Mouse (Mus musculus) MEL (cell line): Measurements from ENCODE around the gene Acp4. TPM values are rescaled to one million over a fixed set of nuclear protein-coding genes. Genes with fewer than 3 reads are reported as not detected.
A peak's percentile ranks its signal among the peaks of the same experiment; 100 is the strongest.
"Not testable (repeated sequence)": the region's sequence is repeated elsewhere in the genome, so short reads cannot be mapped to it uniquely, and the experiment has no call there.

Source experiments
- DNase-seq: peaks from one replicate; pipeline ENCODE4 v3.0.0; 2011; ENCODE audit warnings: low read depth, low spot score
- H3K27ac ChIP-seq: 2 replicates; pipeline ENCODE4 v1.5.1; 2012; ENCODE audit warnings: low read depth, mild to moderate bottlenecking, control low read depth, low read length, moderate library complexity; ENCODE audit not compliant: control insufficient read depth
- H3K27me3 ChIP-seq, 2 experiments: fragments of 150-350 bp in 1 of 2; sonication (generic) in 1 of 2; 2 replicates each; pipeline ENCODE4 v1.6.1; 2012; ENCODE audit warnings: low read length in 2 of 2, mild to moderate bottlenecking in 2 of 2, improper control_type of control experiment in 1 of 2, moderate library complexity in 1 of 2; ENCODE audit not compliant: insufficient read depth in 2 of 2, control insufficient read depth in 1 of 2
- H3K36me3 ChIP-seq, 2 experiments: 2 replicates each; pipeline ENCODE4 v1.6.1; 2012 to 2014; ENCODE audit warnings: low read length in 2 of 2, improper control_type of control experiment in 1 of 2, inconsistent platforms in 1 of 2, mild to moderate bottlenecking in 1 of 2; ENCODE audit not compliant: insufficient read depth in 2 of 2, control insufficient read depth in 1 of 2
- H3K4me1 ChIP-seq, 2 experiments: fragments of 150-350 bp in 1 of 2; sonication (generic) in 1 of 2; 2 replicates each; pipeline ENCODE4 v1.6.1; 2012; ENCODE audit warnings: low read length in 2 of 2, improper control_type of control experiment in 1 of 2, mild to moderate bottlenecking in 1 of 2; ENCODE audit not compliant: insufficient read depth in 2 of 2, control insufficient read depth in 1 of 2
- H3K4me3 ChIP-seq, 2 experiments: fragments of 150-350 bp in 1 of 2; sonication (generic) in 1 of 2; 2 replicates each; pipeline ENCODE4 v1.5.1; 2012; ENCODE audit warnings: low read depth in 2 of 2, low read length in 2 of 2, mild to moderate bottlenecking in 2 of 2, moderate library complexity in 2 of 2, control low read depth in 1 of 2, improper control_type of control experiment in 1 of 2; ENCODE audit not compliant: control insufficient read depth in 1 of 2, insufficient read depth in 1 of 2
- H3K79me2 ChIP-seq: 2 replicates; pipeline ENCODE4 v1.6.1; 2012; ENCODE audit warnings: mild to moderate bottlenecking, low read length, moderate library complexity; ENCODE audit not compliant: control insufficient read depth, poor library complexity, insufficient read depth
- H3K9ac ChIP-seq: 2 replicates; pipeline ENCODE4 v1.6.1; 2012; ENCODE audit warnings: low read depth, mild to moderate bottlenecking, control low read depth, low read length, moderate library complexity; ENCODE audit not compliant: control insufficient read depth, poor library complexity, severe bottlenecking
- H3K9me3 ChIP-seq: fragments of 150-350 bp; sonication (generic); replicated peaks from 2 replicates; pipeline ENCODE4 v1.6.1; 2012; ENCODE audit warnings: mild to moderate bottlenecking, low read length, improper control_type of control experiment, moderate library complexity; ENCODE audit not compliant: insufficient read depth
- BHLHE40 ChIP-seq: IDR thresholded peaks from 2 replicates; pipeline ENCODE4 v1.6.1; 2012; ENCODE audit warnings: low read depth, mild to moderate bottlenecking, inconsistent platforms, low read length, improper control_type of control experiment, borderline replicate concordance
- CTCF ChIP-seq, 3 experiments: IDR thresholded peaks in 2 of 3; conservative IDR thresholded peaks in 1 of 3; 2 replicates each; pipeline ENCODE4 v1.5.1; 2011 to 2012; ENCODE audit warnings: low read length in 3 of 3, low read depth in 2 of 3, mild to moderate bottlenecking in 2 of 3, improper control_type of control experiment in 1 of 3, inconsistent platforms in 1 of 3, mixed read lengths in 1 of 3, moderate library complexity in 1 of 3; ENCODE audit not compliant: control insufficient read depth in 1 of 3, insufficient read depth in 1 of 3, poor library complexity in 1 of 3, severe bottlenecking in 1 of 3
- EP300 ChIP-seq, 2 experiments: IDR thresholded peaks; 2 replicates each; pipeline ENCODE4 v1.6.1; 2011; ENCODE audit warnings: improper control_type of control experiment in 2 of 2, low read length in 2 of 2, low read depth in 1 of 2, mild to moderate bottlenecking in 1 of 2
- ETS1 ChIP-seq: IDR thresholded peaks from 2 replicates; pipeline ENCODE4 v1.6.1; 2012; ENCODE audit warnings: low read depth, mild to moderate bottlenecking, inconsistent platforms, low read length, improper control_type of control experiment, moderate library complexity
- GABPA ChIP-seq: IDR thresholded peaks from 2 replicates; pipeline ENCODE4 v1.6.1; 2012; ENCODE audit warnings: low read depth, mild to moderate bottlenecking, inconsistent platforms, low read length, improper control_type of control experiment, moderate library complexity
- GATA1 ChIP-seq: IDR thresholded peaks from 2 replicates; pipeline ENCODE4 v1.6.1; 2011; ENCODE audit warnings: low read depth, low read length, improper control_type of control experiment
- KAT2A ChIP-seq: conservative IDR thresholded peaks from 2 replicates; pipeline ENCODE4 v1.6.1; 2012; ENCODE audit warnings: low read depth, low read length, improper control_type of control experiment, inconsistent platforms
- MAFK ChIP-seq: IDR thresholded peaks from 2 replicates; pipeline ENCODE4 v1.6.1; 2011; ENCODE audit warnings: low read depth, mild to moderate bottlenecking, low read length, improper control_type of control experiment, borderline replicate concordance
- MAZ ChIP-seq: IDR thresholded peaks from 2 replicates; pipeline ENCODE4 v1.6.1; 2012; ENCODE audit warnings: low read depth, mild to moderate bottlenecking, inconsistent platforms, low read length, improper control_type of control experiment
- MXI1 ChIP-seq: IDR thresholded peaks from 2 replicates; pipeline ENCODE4 v1.6.1; 2011; ENCODE audit warnings: mild to moderate bottlenecking, low read depth, low read length, improper control_type of control experiment
- POLR2AphosphoS2 ChIP-seq: IDR thresholded peaks from 2 replicates; pipeline ENCODE4 v1.6.1; 2011; ENCODE audit warnings: low read length, improper control_type of control experiment
- POLR2AphosphoS5 ChIP-seq: IDR thresholded peaks from 2 replicates; pipeline ENCODE4 v1.6.1; 2012; ENCODE audit warnings: low read depth, borderline replicate concordance, mild to moderate bottlenecking, inconsistent platforms, low read length, moderate library complexity, mixed read lengths
- TBP ChIP-seq: IDR thresholded peaks from 2 replicates; pipeline ENCODE4 v1.8.0; 2011; ENCODE audit warnings: low read depth, low read length, improper control_type of control experiment
- TCF12 ChIP-seq: IDR thresholded peaks from 2 replicates; pipeline ENCODE4 v1.6.1; 2014; ENCODE audit warnings: low read depth, mild to moderate bottlenecking, inconsistent platforms, low read length, improper control_type of control experiment, moderate library complexity
- USF2 ChIP-seq, 2 experiments: IDR thresholded peaks; 2 replicates each; pipeline ENCODE4 v1.6.1; 2011 to 2012; ENCODE audit warnings: improper control_type of control experiment in 2 of 2, low read length in 2 of 2, borderline replicate concordance in 1 of 2, inconsistent platforms in 1 of 2, low read depth in 1 of 2, mild to moderate bottlenecking in 1 of 2; ENCODE audit not compliant: insufficient read depth in 1 of 2
- ZNF384 ChIP-seq: IDR thresholded peaks from 2 replicates; pipeline ENCODE4 v1.6.1; 2012; ENCODE audit warnings: low read depth, mild to moderate bottlenecking, inconsistent platforms, low read length, improper control_type of control experiment
- polyA plus RNA-seq, 2 experiments: library from polyadenylated mRNA; stranded (reverse) in 1 of 2; unstranded in 1 of 2; fragments of >175 nt in 1 of 2; fragments of >200 nt in 1 of 2; gene quantifications; 2 replicates each; pipeline versions ENCODE4 v1.2.1 to v1.2.4; 2012; ENCODE audit warnings: low replicate concordance in 2 of 2, low read depth in 1 of 2; ENCODE audit not compliant: insufficient read length in 2 of 2, insufficient read depth in 1 of 2, missing spikeins in 1 of 2
- total RNA-seq: library from RNA; depleted of rRNA; stranded (reverse); fragments of 300-350 nt; gene quantifications from 2 replicates; pipeline ENCODE4 v1.2.3, GENCODE M21; 2012

Gene Acp4
- total and polyA plus RNA-seq, 3 experiments = 0.12 to 0.14 TPM; not detected in 1

DNA sequence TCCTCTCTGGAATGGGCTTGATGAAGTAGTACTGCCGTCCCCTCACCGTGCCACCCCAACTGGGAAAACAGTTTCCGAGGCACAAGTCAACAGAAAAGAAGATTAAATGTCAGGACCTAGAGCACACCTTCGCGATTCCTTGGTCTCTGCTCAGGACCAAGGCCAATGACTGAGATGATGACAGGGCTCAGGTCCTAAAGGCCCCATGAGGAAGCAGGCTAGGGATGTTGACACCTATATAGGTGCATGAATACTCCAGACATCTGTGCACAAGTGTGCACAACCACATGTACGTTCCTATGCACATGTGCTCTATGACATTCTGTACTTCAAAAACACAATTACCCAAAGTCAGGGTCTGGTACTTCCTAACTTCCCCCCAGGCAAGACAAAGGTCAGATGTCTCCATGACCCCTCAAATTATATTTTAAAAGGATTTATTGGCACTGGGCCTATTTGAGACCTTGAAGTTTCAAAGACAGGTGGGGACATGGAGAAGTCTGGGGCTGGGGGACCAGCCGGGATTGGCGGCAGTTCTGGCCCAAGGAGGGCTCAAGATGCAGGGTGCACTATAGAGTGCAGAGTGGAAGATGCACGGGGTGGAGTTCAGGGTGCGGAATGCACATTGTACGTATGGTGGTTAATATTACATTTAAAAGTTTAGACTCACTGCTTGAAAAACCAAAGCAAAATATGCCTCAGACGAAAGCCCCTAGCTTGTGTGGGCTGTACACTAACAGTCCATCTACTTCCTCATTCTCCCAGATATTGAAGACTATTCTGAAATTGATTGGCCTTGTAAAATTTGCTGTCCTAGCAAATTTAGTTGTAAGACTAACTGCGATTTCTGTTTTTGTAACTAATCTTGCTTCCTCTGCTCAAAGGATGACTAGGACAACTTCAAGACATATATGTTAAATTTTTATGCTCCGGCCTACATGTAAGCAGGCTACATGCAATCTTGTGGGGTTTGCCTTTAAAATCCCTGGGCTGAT lies 46.5 kb upstream of the Acp4 start:
- peak overlapping the region; percentile 93 for H3K9ac ChIP-seq
- H3K27ac ChIP-seq = peak overlapping the region; percentile 83
- peaks cover 0 to 2% of the 10 kb centered on the region in 2 experiments; a peak in 1 of 4 replicates for H3K27me3 ChIP-seq
- H3K9me3 ChIP-seq = no peaks in the 10 kb centered on the region
- H3K36me3 ChIP-seq = peaks cover 0 to 4% of the 10 kb centered on the region in 2 experiments; a peak in 1 of 4 replicates
- TF ChIP-seq TCF12 = no peak
- no peak for TF ChIP-seq GABPA
- TF ChIP-seq MAZ = no peak
- no peak for TF ChIP-seq USF2 (IDR thresholded peaks at IDR 0.05; ENCODE audit: borderline replicate concordance in 1 of 2, insufficient read depth in 1 of 2, low read depth in 1 of 2, low read length in 2 of 2)
- TF ChIP-seq ETS1 = no peak
- no peak for TF ChIP-seq ZNF384
- TF ChIP-seq EP300 (IDR thresholded peaks at IDR 0.05; ENCODE audit: low read depth in 1 of 2, low read length in 2 of 2) = no peak
- TF ChIP-seq GATA1 = no peak
- TF ChIP-seq MAFK = peak; percentile 73
- DNase-seq = peak; percentile 62
- H3K4me3 ChIP-seq = peak overlapping the region; percentile 63 to 84
- H3K79me2 ChIP-seq = peaks cover 1% of the 10 kb centered on the region; the same call in 1 of the 2 replicates
- H3K4me1 ChIP-seq = peaks cover 0 to 10% of the 10 kb centered on the region in 2 experiments; a peak in 2 of 4 replicates

GRCm38 (mm10) chr7:44297501-44297900 lies 40.3 kb upstream of the Acp4 start:
- H3K27me3 ChIP-seq, H3K79me2 ChIP-seq, H3K36me3 ChIP-seq, H3K9me3 ChIP-seq, H3K4me3 ChIP-seq, H3K4me1 ChIP-seq, H3K9ac ChIP-seq, H3K27ac ChIP-seq, DNase-seq: not testable (repeated sequence)

DNA sequence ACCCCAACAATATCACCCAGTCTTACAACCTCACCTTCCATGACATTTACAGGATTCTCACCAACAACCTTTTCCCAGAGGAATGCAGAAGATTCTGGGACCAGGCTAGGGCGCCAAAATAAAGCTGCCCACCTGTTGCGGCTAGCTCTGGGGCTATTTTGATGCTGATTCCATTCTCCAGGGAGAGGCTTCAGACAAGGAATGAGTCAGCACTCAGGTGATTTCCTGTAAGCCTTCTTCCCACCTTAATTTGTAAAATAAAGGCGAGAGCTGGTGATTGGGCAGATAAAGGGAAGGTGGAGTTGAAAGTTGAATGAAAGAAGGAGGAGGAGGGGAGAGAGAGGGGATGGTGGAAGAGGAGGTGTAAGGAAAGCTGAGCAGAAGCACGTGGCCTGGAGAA lies 34.2 kb upstream of the Acp4 start:
- Histone ChIP-seq H3K27ac (no peak overlapping the region), H3K9me3 (no peaks in the 10 kb centered on the region), H3K79me2 (no peaks in the 10 kb centered on the region), H3K4me3 (no peak overlapping the region), H3K9ac (no peak overlapping the region), H3K36me3 (no peaks in the 10 kb centered on the region), H3K27me3 (no peaks in the 10 kb centered on the region), H3K4me1 (no peaks in the 10 kb centered on the region)
- no peak for TF ChIP-seq ZNF384
- TF ChIP-seq POLR2AphosphoS5 = no peak
- TF ChIP-seq MAZ = no peak
- no peak for TF ChIP-seq MXI1
- no peak for TF ChIP-seq CTCF (IDR thresholded peaks at IDR 0.05 in 2 of 3, conservative IDR thresholded peaks at IDR 0.05 in 1 of 3; ENCODE audit: control insufficient read depth in 1 of 3, insufficient read depth in 1 of 3, low read depth in 2 of 3, low read length in 3 of 3, poor library complexity in 1 of 3, severe bottlenecking in 1 of 3)
- no peak for TF ChIP-seq POLR2AphosphoS2
- TF ChIP-seq KAT2A = no peak
- TF ChIP-seq GATA1 = no peak
- TF ChIP-seq TBP = no peak
- TF ChIP-seq BHLHE40 = no peak
- DNase-seq = no peak
